Mouse (Mus musculus) embryonic fibroblast, embryonic 13.5 days (primary cell): ENCODE measurements around the gene BC005561.

Experiments used
- CTCF ChIP-seq: IDR thresholded peaks from 2 replicates; pipeline ENCODE4 v1.5.1; 2011; ENCODE audit warnings: mild to moderate bottlenecking, control low read depth, low read length, moderate library complexity, borderline replicate concordance; ENCODE audit not compliant: insufficient read depth
- POLR2A ChIP-seq: IDR thresholded peaks from 2 replicates; pipeline ENCODE4 v1.6.1; 2011; ENCODE audit warnings: low read depth, mild to moderate bottlenecking, control low read depth, low read length, moderate library complexity

DNA sequence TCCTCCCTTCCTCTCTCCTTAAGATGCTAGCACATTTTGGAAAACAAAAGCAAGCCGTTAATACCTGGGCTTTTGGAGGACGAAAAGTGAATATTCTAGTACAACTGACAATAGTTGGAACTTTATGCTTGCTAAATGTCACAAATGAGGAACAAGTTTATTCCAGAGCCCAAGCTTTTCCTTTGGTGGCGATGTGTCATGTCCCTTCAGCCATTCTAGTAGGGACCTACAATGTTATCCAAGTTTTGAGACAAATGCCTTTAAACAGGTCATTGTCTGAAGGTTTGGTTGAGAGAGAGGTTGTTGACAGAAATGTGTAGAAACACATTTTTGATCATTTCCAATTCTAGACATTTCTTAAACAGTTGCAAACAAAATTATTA, 47.7 kb upstream of the BC005561 start:
- TF ChIP-seq CTCF = no peak
- TF ChIP-seq POLR2A = no peak
